Comparison of ENCODE assay signal across 21 mouse cellular contexts in the genomic region with DNA sequence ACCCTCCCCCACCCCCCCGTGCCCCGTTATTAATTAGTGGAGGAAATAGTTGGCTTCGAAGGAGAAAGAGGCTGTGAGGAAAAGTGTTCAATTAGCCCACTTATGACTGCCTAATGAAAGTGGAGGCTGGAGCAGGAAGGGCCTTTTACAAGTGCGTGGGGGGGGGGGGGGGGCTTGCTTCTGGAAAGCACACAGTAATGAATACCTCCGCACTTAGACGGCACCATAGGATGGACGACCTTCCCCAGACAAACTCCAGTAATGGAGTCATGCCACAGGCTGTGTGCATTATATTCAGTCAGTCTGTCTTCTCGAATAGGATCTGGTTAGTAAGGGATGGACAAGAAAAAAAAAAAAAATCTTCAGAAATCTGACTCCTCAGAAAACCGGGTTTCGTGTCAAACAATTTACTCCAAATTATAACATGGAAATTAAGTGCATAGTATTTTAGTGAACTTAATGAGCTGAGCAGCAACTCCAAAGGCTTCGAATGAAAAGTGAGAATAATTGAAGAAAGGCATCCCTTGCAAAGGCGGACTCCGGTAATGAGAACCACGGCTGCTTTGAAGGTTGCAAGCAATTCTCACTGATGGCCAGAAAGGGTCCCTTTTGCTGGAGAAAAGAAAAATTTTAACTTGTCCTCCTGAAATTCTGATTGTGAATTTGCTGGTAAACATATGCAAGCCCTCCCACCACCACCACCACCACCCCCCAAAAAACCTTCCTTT.
"Had no signal": no experiment of that assay in that cellular context is flagged by ENCODE, and none has a peak within 500 bp of the region (broad histone marks: within the 10 kb centered on the region; RNA-seq: fewer than 3 reads in every experiment).

No protein-coding gene starts in this region.

- ATAC-seq: intestine, embryonic 16.5 days; lung, postnatal 0 days; midbrain, embryonic 15.5 days had no signal

- H3K27me3 ChIP-seq: midbrain, embryonic 12.5 days; midbrain, embryonic 15.5 days; neural tube, embryonic 12.5 days; neural tube, embryonic 15.5 days had no signal

- H3K9me3 ChIP-seq: liver, embryonic 13.5 days; midbrain, embryonic 12.5 days; midbrain, embryonic 15.5 days; neural tube, embryonic 12.5 days; neural tube, embryonic 15.5 days had no signal

- H3K9ac ChIP-seq: liver, embryonic 13.5 days; lung, embryonic 14.5 days; midbrain, embryonic 12.5 days; midbrain, embryonic 15.5 days; neural tube, embryonic 12.5 days; neural tube, embryonic 15.5 days had no signal

- H3K4me3 ChIP-seq: layer of hippocampus, adult 2 months; liver, embryonic 13.5 days; midbrain, embryonic 12.5 days; midbrain, embryonic 15.5 days; neural tube, embryonic 12.5 days; neural tube, embryonic 15.5 days had no signal

- H3K4me1 ChIP-seq: liver, embryonic 13.5 days; midbrain, embryonic 15.5 days; neural tube, embryonic 12.5 days had no signal

- H3K27ac ChIP-seq: layer of hippocampus, adult 2 months; liver, embryonic 13.5 days; macrophage; midbrain, embryonic 12.5 days; midbrain, embryonic 15.5 days; neural tube, embryonic 12.5 days; neural tube, embryonic 15.5 days; stomach, postnatal 0 days had no signal

- H3K4me2 ChIP-seq: liver, embryonic 13.5 days; lung, embryonic 14.5 days; midbrain, embryonic 12.5 days; midbrain, embryonic 15.5 days; neural tube, embryonic 12.5 days; neural tube, embryonic 15.5 days had no signal

- DNase-seq: kidney, adult 9 months; kidney, postnatal 14 days; kidney, postnatal 4 days; layer of hippocampus, adult 9-11 months; liver, embryonic 13.5 days; lung, embryonic 14.5 days; right cerebral cortex, adult 18-20 months; right cerebral cortex, postnatal 14 days; right cerebral cortex, postnatal 4 days; thymus, adult 2 months; thymus, postnatal 14 days; thymus, postnatal 4 days had no signal

- H3K36me3 ChIP-seq: liver, embryonic 13.5 days; midbrain, embryonic 12.5 days; midbrain, embryonic 15.5 days; neural tube, embryonic 12.5 days; neural tube, embryonic 15.5 days had no signal
